Comparison of ENCODE assay signal across 19 mouse cellular contexts in the genomic region with DNA sequence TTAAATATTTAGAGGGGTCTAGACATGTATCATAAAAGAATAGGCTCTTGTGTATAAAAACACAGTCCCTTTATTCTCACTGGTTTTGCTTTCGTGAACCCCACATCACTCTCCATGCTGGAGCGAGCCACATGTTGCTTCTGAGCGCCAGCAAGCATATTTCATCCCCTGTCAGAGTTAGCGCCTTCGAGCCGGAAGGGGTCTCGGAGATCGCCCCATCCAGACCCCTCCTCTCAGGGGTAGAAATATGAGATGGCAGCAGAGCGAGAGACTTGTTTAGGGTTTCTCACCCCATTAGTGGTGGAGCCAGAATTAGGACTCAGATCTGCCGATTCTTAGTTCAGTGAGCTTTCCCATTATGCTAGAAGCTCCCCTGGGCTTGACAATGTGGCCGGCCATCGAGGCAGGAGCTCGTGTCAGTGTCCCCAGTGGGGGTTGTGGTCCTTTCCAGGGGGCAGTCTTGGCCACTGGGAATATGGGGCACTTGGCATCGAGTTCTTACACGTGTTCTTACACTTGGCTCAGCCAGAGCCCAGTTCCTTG.
A peak's percentile ranks its signal among the peaks of the same experiment; 100 is the strongest.
DNase-seq lines count a peak whose midpoint lies in the region; ATAC-seq and TF ChIP-seq lines count a peak whose summit lies in the region.
"Had no signal": no experiment of that assay in that cellular context is flagged by ENCODE, and none has a peak within 500 bp of the region (broad histone marks: within the 10 kb centered on the region; RNA-seq: fewer than 3 reads in every experiment).

No protein-coding gene starts in this region.

- 70% methylated on average over 15 of the region's 15 CpGs for WGBS in kidney, adult 2 months
- WGBS in lung, embryonic 16.5 days = 44% methylated on average over 15 of the region's 15 CpGs
- WGBS in lung, postnatal 0 days = 57% methylated on average over 15 of the region's 15 CpGs
- WGBS in limb, embryonic 13.5 days = 16% methylated on average over 15 of the region's 15 CpGs

- no peak for TF ChIP-seq CTCF in kidney, adult 2 months (conservative IDR thresholded peaks at IDR 0.05; ENCODE audit: insufficient read depth, insufficient read length, low read depth, low read length)
- no peak for TF ChIP-seq CTCF in lung, postnatal 0 days (IDR thresholded peaks at IDR 0.05)

- no peaks in the 10 kb centered on the region for H3K9me3 ChIP-seq in lung, embryonic 16.5 days (ENCODE audit: control insufficient read depth, low read length)
- no peaks in the 10 kb centered on the region for H3K9me3 ChIP-seq in lung, postnatal 0 days (ENCODE audit: low read length)
- no peaks in the 10 kb centered on the region for H3K9me3 ChIP-seq in limb, embryonic 13.5 days
- H3K9me3 ChIP-seq: heart, embryonic 10.5 days; hindbrain, embryonic 10.5 days; liver, embryonic 12.5 days; midbrain, embryonic 10.5 days had no signal

- no peak overlapping the region for H3K9ac ChIP-seq in lung, embryonic 16.5 days (ENCODE audit: low read length)
- H3K9ac ChIP-seq in lung, postnatal 0 days (replicated peaks; ENCODE audit: low read depth) = no peak overlapping the region
- H3K9ac ChIP-seq in limb, embryonic 13.5 days = no peak overlapping the region; the same call in 1 of the 2 replicates
- H3K9ac ChIP-seq: liver, embryonic 12.5 days had no signal

- no peak for TF ChIP-seq POLR2A in kidney, adult 2 months (IDR thresholded peaks at IDR 0.05; ENCODE audit: low read depth, low read length)

- no peak for TF ChIP-seq EP300 in lung, postnatal 0 days (IDR thresholded peaks at IDR 0.05)

- DNase-seq in kidney, adult 2 months = peak; percentile 41
- no peak for DNase-seq in kidney, adult 8-10 months
- DNase-seq in lung, postnatal 0 days (ENCODE audit: low spot score) = no peak
- DNase-seq in forelimb bud, embryonic 11.5 days (ENCODE audit: low read depth, low spot score) = peak; percentile 70
- DNase-seq: B cell, adult 2 months; cerebellum, adult 9-11 months; gastrocnemius, adult 2 months; kidney, adult 18-20 months; lung, postnatal 36 days; right cerebral cortex, postnatal 14 days; spleen, adult 18-20 months; thymus, adult 2 months had no signal

- peak; percentile 41; the same call in 1 of the 2 replicates for ATAC-seq in lung, embryonic 16.5 days (ENCODE audit: low read depth)
- no peak for ATAC-seq in lung, postnatal 0 days
- ATAC-seq in limb, embryonic 13.5 days (ENCODE audit: low FRiP score, low read depth) = no peak; the same call in 1 of the 2 replicates
- no peak for ATAC-seq in erythroblast, adult 5-6 weeks (replicated peaks; ENCODE audit: low FRiP score, poor library complexity, severe bottlenecking)
- ATAC-seq: liver, embryonic 12.5 days had no signal

- no peak overlapping the region for H3K4me3 ChIP-seq in kidney, adult 2 months (ENCODE audit: insufficient read depth, low read depth, low read length)
- H3K4me3 ChIP-seq in lung, embryonic 16.5 days (ENCODE audit: low read length) = no peak overlapping the region
- H3K4me3 ChIP-seq in lung, postnatal 0 days (ENCODE audit: low read depth, low read length) = no peak overlapping the region
- H3K4me3 ChIP-seq in limb, embryonic 13.5 days = 0 out of 2 replicates have a peak overlapping the region, but pooled peaks have one; percentile 3
- H3K4me3 ChIP-seq: gastrocnemius, adult 2 months; heart, embryonic 10.5 days; hindbrain, embryonic 10.5 days; liver, embryonic 12.5 days; midbrain, embryonic 10.5 days had no signal

- H3K27me3 ChIP-seq in kidney, adult 2 months (replicated peaks; ENCODE audit: control insufficient read depth, insufficient read depth, low read length) = no peaks in the 10 kb centered on the region
- no peaks in the 10 kb centered on the region for H3K27me3 ChIP-seq in lung, embryonic 16.5 days (ENCODE audit: control insufficient read depth, insufficient read depth, low read depth, low read length)
- no peaks in the 10 kb centered on the region for H3K27me3 ChIP-seq in lung, postnatal 0 days (replicated peaks; ENCODE audit: insufficient read depth, low read length)
- H3K27me3 ChIP-seq in limb, embryonic 13.5 days = peaks cover 18% of the 10 kb centered on the region
- H3K27me3 ChIP-seq: liver, embryonic 12.5 days had no signal

- H3K4me1 ChIP-seq in kidney, adult 2 months (ENCODE audit: control insufficient read depth, insufficient read depth, low read length) = no peaks in the 10 kb centered on the region
- H3K4me1 ChIP-seq in lung, embryonic 16.5 days (replicated peaks; ENCODE audit: control insufficient read depth, insufficient read depth, low read length) = peaks cover 6% of the 10 kb centered on the region
- H3K4me1 ChIP-seq in lung, postnatal 0 days (ENCODE audit: insufficient read depth, low read depth, low read length) = no peaks in the 10 kb centered on the region
- peaks cover 24% of the 10 kb centered on the region for H3K4me1 ChIP-seq in limb, embryonic 13.5 days
- H3K4me1 ChIP-seq: liver, embryonic 12.5 days had no signal

- 0 out of 2 replicates have a peak overlapping the region, but pooled peaks have one; percentile 6 for H3K4me2 ChIP-seq in lung, embryonic 16.5 days (ENCODE audit: low read depth, low read length)
- H3K4me2 ChIP-seq in lung, postnatal 0 days (replicated peaks; ENCODE audit: low read depth, low read length) = no peak overlapping the region
- peak overlapping the region; percentile 50 for H3K4me2 ChIP-seq in limb, embryonic 13.5 days (replicated peaks)
- H3K4me2 ChIP-seq: liver, embryonic 12.5 days had no signal

- no peak overlapping the region for H3K27ac ChIP-seq in kidney, adult 2 months (ENCODE audit: insufficient read depth, low read depth, low read length)
- no peak overlapping the region for H3K27ac ChIP-seq in lung, embryonic 16.5 days (ENCODE audit: low read length)
- no peak overlapping the region for H3K27ac ChIP-seq in lung, postnatal 0 days (ENCODE audit: low read length)
- no peak overlapping the region for H3K27ac ChIP-seq in limb, embryonic 13.5 days
- H3K27ac ChIP-seq: gastrocnemius, adult 2 months; heart, embryonic 10.5 days; hindbrain, embryonic 10.5 days; liver, embryonic 12.5 days; midbrain, embryonic 10.5 days had no signal

- no peaks in the 10 kb centered on the region for H3K36me3 ChIP-seq in kidney, adult 2 months (ENCODE audit: control insufficient read depth, insufficient read depth, low read length)
- H3K36me3 ChIP-seq in lung, embryonic 16.5 days (ENCODE audit: control insufficient read depth, insufficient read depth, low read length) = no peaks in the 10 kb centered on the region
- no peaks in the 10 kb centered on the region for H3K36me3 ChIP-seq in lung, postnatal 0 days (ENCODE audit: insufficient read depth, low read length)
- H3K36me3 ChIP-seq in limb, embryonic 13.5 days = no peaks in the 10 kb centered on the region
- H3K36me3 ChIP-seq: heart, embryonic 10.5 days; hindbrain, embryonic 10.5 days; liver, embryonic 12.5 days; midbrain, embryonic 10.5 days had no signal

Comparison
In these comparisons a context has a peak if more than half of its experiments do, and no peak if none do; other contexts are left out.
1. DNase-seq: peak in kidney, adult 2 months (single experiment) and forelimb bud, embryonic 11.5 days (single experiment); none in kidney, adult 8-10 months (0 of 2) and lung, postnatal 0 days (single experiment).